Mouse (Mus musculus) heart, postnatal 4 days (tissue): Measurements from ENCODE around the gene Homer1. TPM values are rescaled to one million over a fixed set of nuclear protein-coding genes. Genes with fewer than 3 reads are reported as not detected.

Experiments used
- DNase-seq: peaks from one replicate; pipeline ENCODE4 v3.0.0; 2021
- total RNA-seq, 2 experiments: library from RNA; stranded (reverse); gene quantifications; 2 replicates each; pipeline ENCODE4 v1.2.3; 2021

Gene Homer1
- total RNA-seq, 2 experiments from 2014 or later = 60.5 to 63.7 TPM

DNA sequence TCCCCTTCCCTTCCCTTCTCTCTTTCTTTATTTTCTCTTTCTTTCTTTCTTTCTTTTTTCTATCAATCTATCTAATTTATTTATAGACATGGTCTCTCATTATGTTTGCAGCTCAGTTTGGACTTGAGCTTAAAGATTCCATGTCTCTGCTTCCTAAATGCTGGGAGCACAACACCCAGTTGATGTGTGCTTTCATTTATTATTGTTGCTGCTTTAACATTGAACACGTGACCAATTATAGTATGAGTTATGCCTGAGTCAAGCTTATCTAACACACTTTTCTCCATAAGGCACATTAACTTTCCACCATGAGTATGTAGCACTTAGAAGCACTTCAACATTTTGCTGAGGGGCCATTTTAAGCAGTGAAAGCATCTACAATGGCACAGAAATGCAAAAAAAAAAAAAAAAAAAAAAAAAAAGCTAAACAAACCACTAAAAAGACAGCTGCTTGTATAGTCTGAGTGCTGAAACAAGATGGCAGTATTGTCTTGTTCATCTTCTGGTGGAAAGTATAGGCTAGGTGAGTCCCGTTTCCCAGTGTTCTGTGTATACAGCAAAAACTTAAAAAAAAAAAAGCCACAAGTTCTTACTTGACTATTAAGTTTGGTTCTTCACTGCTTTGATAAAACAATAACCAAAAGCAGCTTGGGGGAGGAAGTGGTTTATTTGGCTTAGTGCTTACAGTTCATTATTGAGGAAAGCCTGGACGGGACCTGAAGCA is 41.3 kb downstream of the Homer1 start:
- DNase-seq = no peak

DNA sequence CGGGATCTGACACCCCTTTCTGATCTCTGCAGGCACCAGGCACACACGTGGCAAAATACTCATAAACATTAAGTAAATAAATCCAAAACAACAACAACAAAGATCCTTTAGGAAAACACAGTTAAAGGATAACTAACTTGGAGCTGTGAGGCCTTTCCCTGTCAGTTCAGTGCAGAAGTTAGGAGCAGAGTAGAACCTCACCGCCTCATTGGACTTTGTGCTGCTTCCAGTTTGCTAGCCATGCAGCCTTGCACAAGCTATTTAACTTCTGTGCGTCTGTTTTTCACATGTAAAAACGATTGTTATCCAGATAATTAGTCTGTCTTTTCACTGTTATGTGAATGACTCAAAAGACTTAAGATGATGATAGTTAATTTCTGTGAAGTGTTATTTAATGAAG is 43.2 kb downstream of the Homer1 start:
- no peak for DNase-seq

DNA sequence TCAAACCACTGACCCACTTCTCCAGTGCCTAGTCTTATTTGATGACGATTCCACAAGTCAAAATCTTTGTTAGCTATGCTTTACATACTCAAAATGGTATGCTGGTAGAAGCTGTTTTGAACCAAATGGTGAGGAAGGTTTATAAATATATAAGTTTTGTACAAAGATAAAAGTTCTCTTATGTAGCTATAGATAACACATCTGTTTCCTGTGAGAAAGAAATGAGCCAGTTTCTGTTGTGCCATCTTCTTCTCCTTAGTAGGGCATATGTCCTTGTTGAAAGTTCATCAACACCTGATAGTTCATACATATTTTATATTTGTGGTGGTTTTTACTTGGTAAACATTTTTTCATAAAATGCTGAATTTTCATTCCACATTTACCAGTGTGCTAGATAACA is 45.0 kb downstream of the Homer1 start:
- no peak for DNase-seq

DNA sequence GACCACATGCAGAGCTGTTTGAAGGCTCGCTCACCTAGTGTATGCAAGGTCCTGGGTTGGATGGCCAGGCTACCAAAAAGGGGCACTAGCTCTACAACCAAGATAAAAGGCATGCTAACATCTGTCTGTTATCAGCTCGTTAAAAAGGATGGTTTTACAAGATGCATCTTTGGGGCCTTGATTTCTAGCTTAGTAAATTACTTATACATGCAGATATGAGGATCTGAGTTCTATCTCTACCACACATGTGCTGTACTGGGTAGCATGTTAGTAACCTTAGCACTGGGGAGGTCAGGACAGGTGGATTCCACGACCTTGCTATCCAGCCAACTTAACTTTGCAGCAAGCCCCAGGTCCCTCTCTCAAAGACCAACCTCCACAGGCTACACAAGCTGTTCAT is 46.4 kb downstream of the Homer1 start:
- DNase-seq = no peak

DNA sequence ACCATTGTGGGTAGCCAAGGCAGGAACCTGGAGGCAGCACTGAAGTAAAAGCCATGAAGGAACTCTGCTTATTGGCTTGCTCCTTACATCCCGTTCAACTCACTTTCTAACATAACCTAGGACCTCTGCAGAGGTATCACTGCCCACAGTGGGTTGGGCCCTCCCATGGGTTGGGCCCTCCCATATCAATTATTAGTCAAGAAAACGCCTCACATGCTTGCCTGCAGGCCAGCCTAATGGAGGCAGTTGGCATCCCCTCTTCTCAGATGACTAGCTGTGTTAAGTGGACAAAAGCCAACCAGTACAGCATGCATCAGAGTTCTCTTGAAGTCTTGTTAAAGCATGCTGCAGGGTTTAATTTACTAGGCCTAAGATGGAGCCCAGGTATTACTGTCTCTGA is 52.6 kb downstream of the Homer1 start:
- no peak for DNase-seq

DNA sequence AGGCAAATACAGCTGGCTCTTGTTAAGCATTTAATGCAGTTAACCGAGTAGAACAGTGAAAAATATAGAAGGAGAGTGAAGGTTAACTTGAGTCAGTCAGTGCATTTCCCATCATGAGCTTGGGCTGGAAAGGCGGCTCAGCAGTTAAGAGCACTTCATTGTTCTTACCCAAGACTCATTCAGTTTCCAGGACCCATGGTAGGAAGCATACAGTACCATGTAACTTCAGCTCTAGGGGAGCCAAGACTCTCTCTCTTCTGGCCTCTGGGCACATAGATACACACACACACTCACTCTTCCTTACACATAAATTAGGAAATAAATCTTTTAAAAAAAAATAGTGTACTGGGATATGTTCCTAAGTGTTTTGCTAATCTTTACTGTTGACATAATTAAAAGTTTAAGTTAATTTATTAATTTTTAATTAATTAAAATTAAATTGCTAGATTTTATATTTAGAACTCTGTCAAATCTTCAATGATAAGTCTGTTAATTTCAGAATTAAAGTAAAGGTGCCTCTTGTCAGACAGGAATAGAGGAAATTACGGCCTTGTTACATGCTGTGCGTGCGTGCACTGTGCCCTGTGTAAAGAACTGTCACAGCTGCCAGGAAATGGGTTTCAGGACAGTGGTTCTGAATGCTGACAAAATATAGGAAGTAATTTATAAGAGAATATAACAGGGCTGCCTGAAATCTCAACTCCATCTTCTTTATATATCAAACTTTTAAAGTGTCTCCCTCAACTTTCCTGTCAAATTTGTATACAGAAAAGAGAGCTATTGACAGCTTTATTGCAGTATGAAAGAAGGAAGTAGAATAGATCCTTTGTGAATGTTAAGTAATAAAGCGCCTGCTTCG is 55.2 kb downstream of the Homer1 start:
- no peak for DNase-seq

DNA sequence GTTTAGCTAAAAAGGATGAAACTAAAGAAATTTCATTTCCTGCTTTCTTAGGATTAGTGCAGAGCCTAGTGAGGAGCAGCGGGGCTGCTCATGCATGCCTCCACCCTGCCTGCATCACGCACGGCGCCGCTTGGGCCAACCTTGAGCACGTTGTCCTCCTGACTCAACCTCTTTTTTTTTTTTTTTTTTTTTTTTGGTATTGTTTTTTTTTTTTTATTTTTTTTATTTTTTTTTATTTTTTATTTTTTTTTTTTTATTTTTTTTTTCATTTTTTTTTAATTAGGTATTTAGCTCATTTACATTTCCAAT is 55.8 kb downstream of the Homer1 start:
- no peak for DNase-seq

DNA sequence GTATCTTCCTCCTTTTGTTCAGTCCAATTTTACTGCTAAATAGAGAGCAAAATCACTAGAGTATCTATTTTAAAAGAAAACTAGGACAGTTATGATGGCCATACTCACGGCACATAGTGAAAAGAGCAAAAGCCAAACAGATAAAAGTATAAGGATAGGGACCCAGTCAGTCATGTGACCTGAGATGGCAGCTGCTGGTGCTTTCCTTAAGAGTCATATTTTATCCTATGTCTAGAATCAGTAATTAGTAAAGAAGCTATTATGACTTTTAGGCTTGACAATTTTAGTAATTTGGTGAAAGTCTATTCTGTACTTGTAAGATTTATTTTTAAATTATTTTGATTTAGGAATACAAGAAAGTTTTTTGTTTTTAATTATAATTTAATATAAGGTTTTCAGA is 59.1 kb downstream of the Homer1 start:
- DNase-seq = no peak

DNA sequence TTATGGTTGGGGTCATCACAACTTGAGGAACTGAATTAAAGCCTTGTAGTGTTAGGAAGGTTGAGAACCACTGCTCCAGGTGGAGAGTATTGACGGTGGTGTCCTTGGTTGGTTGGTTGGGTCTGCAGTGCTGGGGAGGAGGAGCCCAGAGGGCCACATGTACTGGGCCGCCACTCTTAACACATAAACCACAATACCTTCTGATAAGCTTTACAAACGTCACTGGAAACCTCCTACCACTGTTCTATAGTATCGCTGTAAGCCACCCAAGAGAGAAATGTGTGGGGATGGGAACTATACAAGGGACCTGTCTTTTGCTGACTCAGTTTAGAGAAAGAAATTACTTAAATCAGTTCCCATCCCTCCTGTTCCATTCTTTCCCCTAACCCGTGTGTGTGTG is 68.1 kb downstream of the Homer1 start:
- DNase-seq = no peak

DNA sequence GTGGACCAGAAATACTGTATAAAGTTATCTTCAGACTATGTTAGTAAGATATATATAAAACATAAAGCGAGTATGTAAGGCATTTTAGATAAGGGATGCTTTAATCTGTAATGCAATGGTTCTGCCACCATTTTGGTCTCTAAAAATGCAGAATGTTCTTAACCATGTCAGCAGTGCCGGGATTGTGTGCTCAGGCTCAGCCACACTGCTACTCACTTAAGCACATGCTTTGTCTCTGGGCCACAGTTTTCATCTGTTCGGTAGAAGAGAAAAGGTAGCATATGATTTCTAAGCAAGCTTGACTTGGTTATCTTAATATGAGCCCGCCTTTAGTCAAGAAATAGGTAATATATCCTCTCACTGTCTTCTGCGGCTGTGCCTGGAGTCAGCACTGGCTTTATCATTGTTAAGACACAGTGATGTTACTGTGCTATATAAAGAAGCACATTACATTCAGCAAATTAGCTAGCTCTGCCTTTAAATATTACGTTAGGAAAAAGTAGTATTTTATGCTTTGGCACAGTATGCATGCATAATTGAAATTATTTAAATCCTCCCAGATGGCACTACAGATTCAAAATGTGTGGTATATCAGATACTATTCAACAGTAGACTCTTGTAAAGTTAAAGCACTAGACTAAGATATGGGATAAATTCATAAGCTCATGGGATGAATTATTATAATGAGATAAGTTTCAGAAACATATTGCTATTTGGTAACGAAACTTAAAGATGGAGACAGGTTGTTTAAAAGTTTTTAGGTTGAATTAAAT is 69.6 kb downstream of the Homer1 start:
- DNase-seq = no peak

DNA sequence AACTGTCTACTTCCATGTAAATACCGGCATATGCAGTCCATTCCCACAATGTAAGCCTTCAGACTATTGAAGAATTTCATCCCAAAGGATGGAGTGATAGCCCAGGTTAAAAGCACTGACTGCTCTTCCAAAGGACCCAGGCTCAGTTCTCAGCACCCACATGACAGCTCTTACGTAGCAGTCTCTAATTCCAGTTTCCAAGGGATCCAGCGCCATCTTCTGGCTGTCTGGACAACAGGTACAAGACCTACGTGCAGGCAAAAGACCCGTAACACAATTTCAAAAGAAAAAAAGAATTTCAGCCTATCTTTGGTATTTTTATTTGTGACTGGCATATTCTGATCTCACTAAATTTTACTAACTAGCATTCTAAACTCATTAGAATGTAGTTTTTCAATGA is 75.0 kb downstream of the Homer1 start:
- DNase-seq = no peak

DNA sequence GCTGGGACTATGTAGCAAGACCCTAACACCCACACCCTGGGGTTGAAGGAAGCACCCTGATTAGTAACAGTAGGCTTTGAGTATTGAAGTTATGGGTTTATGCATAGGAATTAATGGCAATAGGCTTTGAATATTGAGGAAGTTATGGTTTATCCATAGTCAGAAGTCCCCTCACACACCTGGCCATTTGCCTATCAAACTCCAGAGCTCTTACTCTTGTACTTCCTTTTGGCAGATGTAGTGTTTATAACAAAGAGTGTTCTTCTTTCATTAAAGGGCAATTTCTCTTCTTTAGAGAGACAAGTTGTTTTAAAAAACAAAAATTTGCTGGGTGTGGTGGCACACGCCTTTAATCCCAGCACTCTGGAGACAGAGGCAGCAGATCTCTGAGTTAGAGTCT is 79.1 kb downstream of the Homer1 start:
- DNase-seq = no peak

DNA sequence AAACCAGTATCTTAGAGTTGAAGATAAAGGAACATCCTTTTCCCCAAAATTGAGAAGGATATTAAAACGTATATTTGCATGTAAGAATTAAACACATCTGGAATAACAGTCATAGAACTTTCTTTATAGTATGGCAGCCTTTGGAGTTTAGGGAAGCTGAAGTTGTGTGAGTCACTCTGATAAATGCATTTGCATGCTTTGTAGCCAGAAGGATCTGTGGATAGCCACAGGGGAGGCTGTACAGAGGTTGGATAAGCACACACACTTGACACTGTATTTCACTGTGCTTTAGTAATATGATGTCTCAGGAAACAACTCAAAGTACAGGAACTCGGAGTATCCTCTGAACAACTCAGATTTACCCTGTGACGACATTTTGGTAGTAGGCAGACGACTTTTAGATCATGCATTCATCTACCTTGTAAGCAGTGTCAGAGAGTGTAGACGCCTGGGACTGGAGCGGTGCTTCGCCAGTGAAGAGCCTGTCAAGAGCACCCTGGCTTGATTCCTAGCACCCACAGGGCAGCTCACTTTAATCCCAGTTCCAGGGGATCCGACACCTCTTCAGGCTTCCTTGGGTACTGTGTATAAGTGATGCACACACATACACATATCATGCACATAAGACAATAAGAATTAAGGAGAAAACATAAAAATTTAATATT is 81.1 kb downstream of the Homer1 start:
- no peak for DNase-seq

DNA sequence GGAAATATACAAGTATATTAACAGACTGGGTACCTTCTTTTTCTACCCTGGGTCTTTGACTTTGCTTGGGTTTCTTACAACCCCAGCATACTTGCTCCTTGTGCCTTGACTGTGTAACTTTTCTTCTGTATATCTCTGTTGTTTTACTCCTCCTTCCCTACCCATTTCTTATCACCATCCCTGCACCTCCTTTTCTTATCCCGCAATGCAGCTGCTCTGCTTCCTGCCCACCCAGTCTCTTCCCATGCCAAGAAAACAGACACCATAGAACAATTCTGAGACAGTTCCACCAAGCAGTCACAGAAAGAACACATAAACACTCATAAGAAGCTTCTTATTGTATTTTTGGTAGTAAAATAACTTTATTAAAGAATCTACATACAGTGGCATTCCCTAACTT is 81.9 kb downstream of the Homer1 start:
- DNase-seq = no peak

DNA sequence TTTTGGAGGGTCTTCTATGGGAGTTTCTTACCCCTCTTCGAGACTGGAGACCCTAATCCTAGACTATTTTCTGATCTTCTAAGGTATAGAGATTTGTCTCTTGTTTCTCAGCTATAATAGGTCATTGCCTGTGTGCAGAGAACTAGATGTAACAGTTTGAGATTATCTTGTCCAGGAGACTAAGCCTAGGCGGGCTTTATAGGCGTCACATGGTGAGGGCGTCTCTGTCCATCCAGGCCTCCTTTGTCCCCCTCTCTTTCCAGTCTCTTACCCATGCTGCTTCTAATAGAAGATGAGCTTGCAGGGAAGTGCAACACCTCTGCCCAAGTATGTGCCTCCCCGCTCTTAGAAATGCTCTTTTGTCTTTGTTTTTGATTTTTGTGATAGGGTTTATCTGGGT is 83.7 kb downstream of the Homer1 start:
- no peak for DNase-seq

DNA sequence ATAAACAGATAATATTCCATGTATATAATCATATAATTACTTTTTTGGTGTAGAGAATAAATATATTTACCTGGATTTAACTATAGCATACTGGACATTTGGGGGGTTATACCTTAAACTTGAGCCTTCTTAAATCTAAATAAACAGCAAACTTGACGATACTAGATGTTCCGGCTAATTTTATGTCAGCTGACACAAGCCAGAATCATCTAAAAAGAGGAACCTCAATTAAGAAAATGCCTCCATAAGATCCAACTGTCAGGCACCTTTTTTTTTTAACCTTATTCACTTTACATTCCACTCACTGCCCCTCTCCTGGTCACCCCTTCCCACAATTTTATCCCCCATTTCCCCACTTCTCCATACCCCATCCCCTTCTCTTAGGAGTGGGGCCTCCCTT is 84.2 kb downstream of the Homer1 start:
- no peak for DNase-seq

DNA sequence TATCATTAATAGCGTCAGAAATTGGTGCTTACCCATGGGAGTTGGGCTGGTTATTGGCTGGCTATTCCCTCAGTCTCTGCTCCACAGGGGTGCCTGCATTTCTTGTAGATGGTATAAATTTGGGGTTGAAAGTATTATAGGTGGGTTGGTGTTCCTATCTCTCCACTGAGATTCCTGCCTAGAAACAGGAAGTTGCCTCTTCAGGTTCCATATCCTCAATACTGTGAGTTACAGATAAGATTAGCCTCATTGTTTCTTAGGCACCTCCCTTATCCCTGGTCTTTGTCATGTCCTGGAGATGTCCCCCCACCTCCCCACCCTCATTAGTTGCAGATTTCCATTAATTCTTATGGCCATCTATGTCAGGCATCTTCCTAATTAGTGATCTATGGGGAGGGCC is 85.0 kb downstream of the Homer1 start:
- DNase-seq = no peak

DNA sequence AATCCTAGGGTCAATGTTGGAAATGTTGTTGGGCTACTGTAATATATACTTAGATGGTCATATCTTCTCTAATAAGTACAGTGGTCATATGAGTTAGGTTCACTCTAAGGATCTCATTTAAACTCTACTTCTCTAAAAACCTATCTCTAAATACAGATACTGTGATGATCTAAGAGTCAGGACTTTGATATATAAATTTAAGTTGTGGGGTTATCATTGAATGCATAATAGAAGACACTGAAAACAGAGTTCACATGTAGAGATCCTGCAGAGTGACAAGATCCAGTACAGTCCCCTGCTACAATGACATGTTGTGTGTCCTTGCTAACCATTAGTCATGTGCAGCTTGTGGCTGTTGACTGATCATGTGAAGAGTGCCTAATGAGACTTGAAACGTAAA is 85.7 kb downstream of the Homer1 start:
- no peak for DNase-seq

DNA sequence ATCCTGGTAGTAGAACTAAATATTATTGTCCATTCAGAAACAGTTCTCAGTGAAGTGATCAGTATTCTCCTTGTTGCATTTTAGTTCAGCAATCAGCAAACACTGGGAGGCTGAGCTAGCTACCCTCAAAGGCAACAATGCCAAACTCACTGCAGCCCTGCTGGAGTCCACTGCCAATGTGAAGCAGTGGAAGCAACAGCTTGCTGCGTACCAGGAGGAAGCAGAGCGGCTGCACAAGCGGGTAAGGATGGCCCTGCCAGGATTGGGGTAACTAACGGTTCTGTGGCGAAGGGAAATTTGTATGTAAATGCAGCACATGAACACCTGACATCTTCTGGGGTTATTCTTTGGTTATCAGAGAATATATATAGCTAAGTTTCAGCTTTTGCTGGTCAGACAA is 88.0 kb downstream of the Homer1 start:
- DNase-seq = no peak

DNA sequence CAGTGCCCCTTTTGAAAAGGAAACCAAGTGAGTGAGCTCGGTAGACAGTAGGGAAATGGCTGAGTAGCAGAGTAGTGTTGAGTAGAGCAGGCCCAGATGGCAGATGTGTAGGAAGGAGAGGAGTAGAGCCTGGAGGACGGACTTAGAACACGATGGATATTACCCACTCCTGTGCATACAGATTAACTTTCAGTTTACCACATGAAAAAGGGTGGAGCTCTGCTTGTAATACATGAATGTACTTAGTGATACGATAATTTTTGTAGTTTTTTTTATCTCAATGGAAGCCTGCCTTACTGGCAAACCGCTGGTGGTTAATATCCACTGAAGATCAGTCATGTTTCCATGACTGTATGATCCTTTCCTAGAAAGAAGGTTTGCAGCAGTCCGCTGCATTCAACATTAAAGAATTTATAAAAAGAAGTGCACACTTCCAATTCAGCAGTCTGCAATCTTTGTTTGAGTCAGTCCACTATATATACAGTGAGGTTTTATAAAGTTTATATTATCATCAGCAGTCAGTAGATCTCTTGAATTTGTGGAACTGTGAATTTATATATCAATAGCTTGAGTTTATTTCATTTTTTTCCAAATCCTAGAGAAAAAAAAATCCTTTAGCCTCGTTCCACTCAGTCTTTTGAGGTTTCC is 89.3 kb downstream of the Homer1 start:
- DNase-seq = no peak

DNA sequence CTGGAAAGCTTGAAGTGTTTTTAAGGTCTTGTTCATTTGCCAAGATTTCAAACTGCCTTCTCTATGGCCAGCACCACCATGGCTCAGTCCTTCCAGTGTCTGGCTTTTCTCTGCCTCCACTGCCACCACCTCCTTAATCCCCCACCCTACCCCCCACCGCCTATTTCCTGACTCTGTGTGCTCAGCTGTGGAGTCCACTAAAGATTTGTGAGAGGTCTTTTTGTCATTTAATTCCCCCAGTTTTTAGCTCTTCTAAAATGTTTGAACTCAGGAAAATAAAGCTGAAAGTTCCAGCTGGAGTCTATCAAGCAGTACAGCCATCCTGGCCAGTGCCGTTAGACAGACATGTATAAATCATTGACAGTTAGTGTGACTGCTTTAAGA is 89.8 kb downstream of the Homer1 start:
- no peak for DNase-seq

DNA sequence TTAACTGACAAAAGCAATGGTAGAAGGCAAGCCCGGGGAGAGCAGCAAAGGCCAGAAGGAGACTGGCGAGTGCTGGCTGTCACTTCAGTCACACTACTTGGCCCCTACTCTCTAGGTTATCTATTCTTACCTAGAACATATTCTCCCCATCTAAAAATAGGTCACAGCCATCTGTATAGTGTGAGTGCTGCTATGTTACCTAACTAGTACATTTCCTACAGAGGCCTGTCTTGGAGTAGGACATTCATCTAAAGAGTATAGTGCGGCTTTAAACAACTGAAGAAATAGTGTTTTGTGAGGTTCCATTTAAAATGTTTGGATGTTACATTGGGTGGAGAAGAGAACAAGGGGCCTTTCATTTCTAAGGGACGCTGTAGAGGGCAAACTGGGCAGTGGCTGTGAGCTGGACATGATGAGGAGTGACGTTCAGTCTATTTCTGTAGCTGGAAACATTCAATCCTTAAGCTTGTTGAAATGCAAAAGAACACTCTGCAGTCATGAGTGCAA is 100.3 kb downstream of the Homer1 start:
- DNase-seq = peak; percentile 42
